Mouse (Mus musculus): ENCODE measurements around the gene Lepr. TPM values are rescaled to one million over a fixed set of nuclear protein-coding genes. Genes with fewer than 3 reads are reported as not detected.

The Lepr gene
- polyA plus RNA-seq, 1 experiment from 2014 or later, result 2.3 TPM

- H3K4me3 ChIP-seq, result no peak overlapping the region
- no peak overlapping the region for H3K27ac ChIP-seq
- no peaks in the 10 kb centered on the region for H3K9me3 ChIP-seq
- WGBS, result 87% methylated on average over 3 of the region's 3 CpGs
- no peaks in the 10 kb centered on the region for H3K4me1 ChIP-seq (replicated peaks)
- no peaks in the 10 kb centered on the region for H3K36me3 ChIP-seq
- DNase-seq (ENCODE audit: low spot score), result no peak
- H3K27me3 ChIP-seq (ENCODE audit: insufficient read depth, poor library complexity, severe bottlenecking), result no peaks in the 10 kb centered on the region
Observed at GRCm38 (mm10) chr4:101697236-101697635, 20.0 kb upstream of the Lepr start.

DNA sequence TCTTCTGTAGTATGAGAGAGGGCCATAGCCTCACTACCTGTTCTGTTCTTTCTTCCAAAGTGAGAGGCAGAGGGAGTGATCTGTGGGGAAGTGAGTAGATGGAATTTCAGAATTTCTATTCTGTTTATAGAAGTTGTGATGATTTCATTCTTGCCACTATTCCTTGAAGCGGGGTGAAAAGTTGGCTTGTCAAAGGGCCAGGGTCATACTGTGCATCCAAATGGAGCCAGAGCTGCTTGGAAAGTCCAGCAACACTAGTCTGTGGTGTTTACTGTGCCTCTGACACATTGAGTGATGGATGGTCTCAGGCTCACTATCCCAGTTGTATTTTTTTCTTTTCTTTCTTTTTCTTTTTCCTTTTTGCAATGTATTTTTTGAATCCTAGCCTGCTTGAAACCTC lies 17.8 kb upstream of the Lepr start:
- Histone ChIP-seq H3K9me3 (no peaks in the 10 kb centered on the region), H3K4me3 (no peak overlapping the region), H3K27me3 (ENCODE audit: insufficient read depth, poor library complexity, severe bottlenecking) (no peaks in the 10 kb centered on the region), H3K27ac (no peak overlapping the region), H3K4me1 (replicated peaks) (no peaks in the 10 kb centered on the region), H3K36me3 (no peaks in the 10 kb centered on the region)
- DNase-seq (ENCODE audit: low spot score), result no peak
- WGBS, result 84% methylated on average over 1 of the region's 1 CpGs

- no peaks in the 10 kb centered on the region for H3K36me3 ChIP-seq
- 92% methylated on average over 14 of the region's 14 CpGs for WGBS
- no peak for DNase-seq (ENCODE audit: low spot score)
- no peaks in the 10 kb centered on the region for H3K9me3 ChIP-seq
- H3K4me1 ChIP-seq (replicated peaks), result no peaks in the 10 kb centered on the region
- no peak overlapping the region for H3K27ac ChIP-seq
- H3K27me3 ChIP-seq (ENCODE audit: insufficient read depth, poor library complexity, severe bottlenecking), result no peaks in the 10 kb centered on the region
- H3K4me3 ChIP-seq, result no peak overlapping the region
Observed at GRCm38 (mm10) chr4:101700892-101701640, 16.1 kb upstream of the Lepr start.

- no peaks in the 10 kb centered on the region for H3K4me1 ChIP-seq (replicated peaks)
- no peaks in the 10 kb centered on the region for H3K9me3 ChIP-seq
- H3K4me3 ChIP-seq, result no peak overlapping the region
- no peak for DNase-seq (ENCODE audit: low spot score)
- WGBS, result 87% methylated on average over 9 of the region's 9 CpGs
- H3K27ac ChIP-seq, result no peak overlapping the region
- H3K36me3 ChIP-seq, result no peaks in the 10 kb centered on the region
- H3K27me3 ChIP-seq (ENCODE audit: insufficient read depth, poor library complexity, severe bottlenecking), result no peaks in the 10 kb centered on the region
Observed at GRCm38 (mm10) chr4:101705325-101705724, 11.9 kb upstream of the Lepr start.

GRCm38 (mm10) chr4:101707234-101707633 lies 10.0 kb upstream of the Lepr start:
- Histone ChIP-seq H3K9me3 (no peaks in the 10 kb centered on the region), H3K27ac (no peak overlapping the region), H3K4me1 (replicated peaks) (no peaks in the 10 kb centered on the region), H3K36me3 (no peaks in the 10 kb centered on the region), H3K27me3 (ENCODE audit: insufficient read depth, poor library complexity, severe bottlenecking) (no peaks in the 10 kb centered on the region), H3K4me3 (no peak overlapping the region)
- DNase-seq (ENCODE audit: low spot score), result no peak
- 63% methylated on average over 2 of the region's 2 CpGs for WGBS

- Histone ChIP-seq H3K27me3 (ENCODE audit: insufficient read depth, poor library complexity, severe bottlenecking) (no peaks in the 10 kb centered on the region), H3K36me3 (no peaks in the 10 kb centered on the region), H3K27ac (no peak overlapping the region), H3K9me3 (no peaks in the 10 kb centered on the region), H3K4me1 (replicated peaks) (peaks cover 3% of the 10 kb centered on the region; the same call in 1 of the 2 replicates), H3K4me3 (no peak overlapping the region)
- 63% methylated on average over 3 of the region's 3 CpGs for WGBS
- DNase-seq (ENCODE audit: low spot score), result no peak
Observed at GRCm38 (mm10) chr4:101707953-101708352, 9.3 kb upstream of the Lepr start.

GRCm38 (mm10) chr4:101710361-101710760 lies 6.8 kb upstream of the Lepr start:
- H3K27me3 ChIP-seq (ENCODE audit: insufficient read depth, poor library complexity, severe bottlenecking), result 0 out of 2 replicates have a peak, but pooled peaks cover 3% of the 10 kb centered on the region
- H3K4me1 ChIP-seq (replicated peaks), result peaks cover 7% of the 10 kb centered on the region; the same call in 1 of the 2 replicates
- H3K9me3 ChIP-seq, result no peaks in the 10 kb centered on the region
- H3K36me3 ChIP-seq, result no peaks in the 10 kb centered on the region
- WGBS, result 71% methylated on average over 4 of the region's 4 CpGs
- no peak overlapping the region for H3K4me3 ChIP-seq
- no peak for DNase-seq (ENCODE audit: low spot score)
- H3K27ac ChIP-seq, result no peak overlapping the region

GRCm38 (mm10) chr4:101711100-101711499 lies 6.1 kb upstream of the Lepr start:
- DNase-seq (ENCODE audit: low spot score), result no peak
- WGBS, result 86% methylated on average over 4 of the region's 4 CpGs
- Histone ChIP-seq H3K4me3 (no peak overlapping the region), H3K4me1 (replicated peaks) (peaks cover 7% of the 10 kb centered on the region; the same call in 1 of the 2 replicates), H3K27ac (no peak overlapping the region), H3K9me3 (no peaks in the 10 kb centered on the region), H3K27me3 (ENCODE audit: insufficient read depth, poor library complexity, severe bottlenecking) (peaks cover 9% of the 10 kb centered on the region; the same call in 1 of the 2 replicates), H3K36me3 (no peaks in the 10 kb centered on the region)

DNA sequence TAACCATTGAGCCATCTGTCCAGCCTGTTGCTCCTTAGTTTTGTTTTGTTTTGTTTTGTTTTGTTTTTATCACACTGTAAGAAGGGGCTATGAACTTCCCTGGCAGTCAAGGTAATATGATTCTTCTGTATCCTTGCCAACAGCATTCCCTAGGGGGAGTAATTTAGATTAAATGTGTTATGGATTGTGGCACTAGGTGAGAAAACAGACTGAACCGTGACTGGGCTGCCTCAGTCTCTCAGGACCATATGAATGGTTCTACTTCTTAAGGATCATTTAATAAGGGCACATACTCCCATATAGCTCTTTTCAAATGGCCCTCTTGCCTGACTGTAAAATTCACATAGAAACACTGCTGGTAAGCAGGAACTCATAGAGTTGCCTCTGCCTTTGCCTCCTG lies 4.6 kb upstream of the Lepr start:
- Histone ChIP-seq H3K9me3 (no peaks in the 10 kb centered on the region), H3K27me3 (ENCODE audit: insufficient read depth, poor library complexity, severe bottlenecking) (peaks cover 23% of the 10 kb centered on the region), H3K27ac (peak overlapping the region; percentile 72; the same call in 1 of the 2 replicates), H3K36me3 (no peaks in the 10 kb centered on the region), H3K4me3 (no peak overlapping the region), H3K4me1 (replicated peaks) (peaks cover 14% of the 10 kb centered on the region)
- DNase-seq (ENCODE audit: low spot score), result no peak
- 59% methylated on average over 1 of the region's 1 CpGs for WGBS

- Histone ChIP-seq H3K27me3 (ENCODE audit: insufficient read depth, poor library complexity, severe bottlenecking) (peaks cover 42% of the 10 kb centered on the region), H3K27ac (no peak overlapping the region), H3K4me3 (no peak overlapping the region), H3K9me3 (no peaks in the 10 kb centered on the region), H3K36me3 (no peaks in the 10 kb centered on the region), H3K4me1 (replicated peaks) (peaks cover 19% of the 10 kb centered on the region)
- no peak for DNase-seq (ENCODE audit: low spot score)
- 93% methylated on average over 8 of the region's 8 CpGs for WGBS
Observed at GRCm38 (mm10) chr4:101715302-101715701, 1.9 kb upstream of the Lepr start.

DNA sequence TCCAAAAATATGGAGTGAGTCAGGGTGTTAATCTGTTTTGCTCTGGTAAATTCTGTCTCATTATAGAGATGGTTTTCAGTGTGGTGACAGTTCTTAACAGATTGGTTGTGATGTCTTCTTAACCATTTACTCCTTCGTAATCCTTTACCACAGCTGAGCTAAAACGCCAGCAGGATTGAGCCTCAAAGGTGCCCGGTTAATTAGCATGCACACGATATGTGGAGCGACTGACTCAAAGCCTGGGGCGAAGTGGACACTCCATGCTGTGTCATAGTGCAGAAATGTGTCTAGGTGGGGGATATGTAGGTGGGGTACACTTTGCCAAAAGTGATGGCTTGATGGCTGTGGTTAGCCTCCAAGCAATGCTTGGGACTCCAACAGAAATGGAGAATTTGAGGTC lies 1.4 kb upstream of the Lepr start:
- Histone ChIP-seq H3K36me3 (no peaks in the 10 kb centered on the region), H3K27ac (no peak overlapping the region), H3K9me3 (no peaks in the 10 kb centered on the region), H3K4me1 (replicated peaks) (peaks cover 19% of the 10 kb centered on the region), H3K4me3 (no peak overlapping the region), H3K27me3 (ENCODE audit: insufficient read depth, poor library complexity, severe bottlenecking) (peaks cover 42% of the 10 kb centered on the region)
- no peak for DNase-seq (ENCODE audit: low spot score)
- 78% methylated on average over 6 of the region's 6 CpGs for WGBS

DNA sequence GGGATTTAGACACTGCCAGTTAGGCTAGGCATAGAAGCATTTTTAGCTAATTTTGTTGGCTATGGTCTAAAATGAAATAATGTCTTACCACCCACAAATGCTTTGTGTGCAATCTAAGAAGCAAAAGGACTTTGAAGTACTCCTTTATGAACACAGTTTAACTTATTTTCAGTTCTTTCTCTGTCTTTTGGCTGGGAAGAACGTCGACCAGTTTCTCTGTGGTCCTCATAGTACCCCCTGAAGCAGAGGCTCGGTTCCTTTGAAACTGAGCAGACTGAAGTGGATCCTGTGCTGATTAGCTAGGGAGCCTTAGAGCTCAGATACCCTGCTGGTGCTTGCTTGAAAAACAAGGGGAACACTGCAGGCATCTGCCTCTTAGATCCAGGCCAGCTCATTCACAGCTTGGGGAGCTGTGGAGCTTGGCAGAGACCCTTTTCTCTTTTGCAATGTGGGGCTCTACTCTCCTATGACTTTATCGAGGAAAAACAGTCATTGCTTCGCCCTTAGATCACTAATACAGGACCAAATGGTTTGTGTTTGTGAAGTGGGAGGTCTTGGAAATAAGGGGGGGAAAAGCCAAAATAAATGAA lies 1.9 kb downstream of the Lepr start:
- 6% methylated on average over 5 of the region's 5 CpGs for WGBS
- Histone ChIP-seq H3K4me1 (replicated peaks) (peaks cover 12% of the 10 kb centered on the region), H3K36me3 (no peaks in the 10 kb centered on the region), H3K27ac (no peak overlapping the region), H3K4me3 (no peak overlapping the region), H3K27me3 (ENCODE audit: insufficient read depth, poor library complexity, severe bottlenecking) (peaks cover 42% of the 10 kb centered on the region), H3K9me3 (no peaks in the 10 kb centered on the region)
- no peak for DNase-seq (ENCODE audit: low spot score)

DNA sequence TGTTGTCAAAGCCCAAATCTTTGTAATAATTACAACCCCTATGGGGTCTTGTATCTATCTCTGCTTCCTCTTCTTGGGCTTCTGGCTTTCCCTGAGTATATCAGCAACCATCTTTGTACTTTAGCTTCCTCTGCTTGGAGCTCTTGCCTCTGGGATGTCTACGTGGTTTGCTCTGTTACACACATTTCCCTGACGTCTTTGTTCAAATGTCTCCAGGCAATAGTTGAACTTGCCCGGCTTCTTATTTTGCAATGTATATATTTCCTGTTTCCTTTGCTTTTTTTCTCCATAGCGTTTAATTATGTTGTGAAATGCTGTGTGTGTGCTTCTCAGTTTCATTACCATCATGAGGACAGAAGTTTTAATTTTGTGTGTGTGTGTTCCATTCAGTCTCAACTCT lies 4.5 kb downstream of the Lepr start:
- H3K27ac ChIP-seq, result no peak overlapping the region
- H3K4me3 ChIP-seq, result no peak overlapping the region
- H3K36me3 ChIP-seq, result no peaks in the 10 kb centered on the region
- H3K27me3 ChIP-seq (ENCODE audit: insufficient read depth, poor library complexity, severe bottlenecking), result peaks cover 27% of the 10 kb centered on the region
- DNase-seq (ENCODE audit: low spot score), result no peak
- H3K9me3 ChIP-seq, result no peaks in the 10 kb centered on the region
- H3K4me1 ChIP-seq (replicated peaks), result peaks cover 12% of the 10 kb centered on the region
- 90% methylated on average over 4 of the region's 4 CpGs for WGBS
